Mouse (Mus musculus) lung, adult 2 months (tissue): ENCODE measurements around the gene Pygm.

Source experiments
- CTCF ChIP-seq: fragments of 200-500 bp; IDR thresholded peaks from 2 replicates; pipeline ENCODE4 v1.5.1; 2011; ENCODE audit warnings: mild to moderate bottlenecking, low read length, control low read depth; ENCODE audit not compliant: insufficient read depth
- POLR2A ChIP-seq: fragments of 200-500 bp; IDR thresholded peaks from 2 replicates; pipeline ENCODE4 v1.6.1; 2011; ENCODE audit warnings: low read depth, mild to moderate bottlenecking, control low read depth, low read length, borderline replicate concordance; ENCODE audit errors: extremely low read depth

GRCm38 (mm10) chr19:6425595-6425994 is 41.4 kb downstream of the Pygm start:
- TF ChIP-seq CTCF = no peak
- TF ChIP-seq POLR2A = no peak
